Mouse (Mus musculus): ENCODE measurements around the gene Tmem44.

- TF ChIP-seq CTCF (IDR thresholded peaks at IDR 0.05; ENCODE audit: control insufficient read depth, insufficient read depth, insufficient read length) (no peak), USF1 (IDR thresholded peaks at IDR 0.05; ENCODE audit: low read depth) (no peak)
These were observed 19.5 kb upstream of the Tmem44 start for GRCm38 (mm10) chr16:30570173-30570572.
